Mouse (Mus musculus) spleen, adult 2 months (tissue): ENCODE data around the gene Sprtn.

Source experiments
- CTCF ChIP-seq: fragments of 200-500 bp; IDR thresholded peaks from 2 replicates; pipeline ENCODE4 v1.5.1; 2011; ENCODE audit warnings: mild to moderate bottlenecking, inconsistent platforms; ENCODE audit not compliant: insufficient read depth, insufficient read length, insufficient replicate concordance; ENCODE audit errors: extremely low read depth
- POLR2A ChIP-seq: fragments of 200-500 bp; IDR thresholded peaks from 2 replicates; pipeline ENCODE4 v1.6.1; 2011; ENCODE audit warnings: low read depth, low read length, inconsistent platforms

GRCm38 (mm10) chr8:124888385-124888784 is 9.3 kb upstream of the Sprtn start:
- TF ChIP-seq CTCF (no peak), POLR2A (no peak)
